Mouse (Mus musculus) C2C12 (cell line): Measurements from ENCODE around the gene 3300002I08Rik.
"Not testable (repeated sequence)": the region's sequence is repeated elsewhere in the genome, so short reads cannot be mapped to it uniquely, and the experiment has no call there.

Source experiments
- CTCF ChIP-seq: IDR thresholded peaks from one replicate; pipeline ENCODE4 v1.5.1; 2011; ENCODE audit not compliant: control insufficient read depth, insufficient read depth, insufficient read length
- USF1 ChIP-seq: IDR thresholded peaks from one replicate; pipeline ENCODE4 v1.6.1; 2011; ENCODE audit warnings: low read depth, mild to moderate bottlenecking, control low read depth, moderate library complexity

- TF ChIP-seq CTCF, USF1: not testable (repeated sequence)
Measured at GRCm38 (mm10) chr2:150362113-150362877, at the start of gene 3300002I08Rik.
